Mouse (Mus musculus): ENCODE data around the gene Pum3. TPM values are rescaled to one million over a fixed set of nuclear protein-coding genes. Genes with fewer than 3 reads are reported as not detected.
A peak's percentile ranks its signal among the peaks of the same experiment; 100 is the strongest.
"Not testable (repeated sequence)": the region's sequence is repeated elsewhere in the genome, so short reads cannot be mapped to it uniquely, and the experiment has no call there.

Gene Pum3
- total RNA-seq, 1 experiment from 2014 or later: 98.9 TPM

DNA sequence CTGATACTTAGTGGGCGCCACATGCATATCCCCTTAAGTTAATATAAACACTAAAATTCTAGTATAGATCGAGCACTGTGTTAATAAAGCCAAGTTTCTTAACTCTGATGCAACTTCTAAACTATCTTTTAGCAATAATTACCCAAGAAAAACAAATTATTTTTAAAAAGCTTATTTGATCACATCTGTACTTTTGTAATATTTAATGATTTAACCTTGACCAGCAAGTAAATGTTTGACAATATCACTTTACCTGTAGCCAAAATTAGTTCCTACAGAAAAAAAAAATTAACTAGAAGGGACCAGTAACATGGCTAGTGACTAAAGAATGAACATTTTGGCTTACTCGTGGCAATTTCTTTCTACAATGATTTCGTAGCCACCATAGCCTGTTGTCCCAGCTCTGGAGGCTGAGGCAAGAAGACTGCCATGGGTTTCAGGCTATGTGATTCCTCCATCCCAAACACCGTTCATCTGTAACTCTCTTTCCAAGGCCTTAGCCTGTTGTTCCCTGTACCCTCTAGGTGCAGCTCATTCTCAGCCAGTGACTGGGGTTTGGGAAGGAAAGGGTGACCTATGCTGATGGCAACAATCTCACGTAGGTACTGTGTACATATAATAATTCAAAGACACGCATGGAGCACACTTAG lies 35.2 kb downstream of the Pum3 start:
- no peak for DNase-seq

DNA sequence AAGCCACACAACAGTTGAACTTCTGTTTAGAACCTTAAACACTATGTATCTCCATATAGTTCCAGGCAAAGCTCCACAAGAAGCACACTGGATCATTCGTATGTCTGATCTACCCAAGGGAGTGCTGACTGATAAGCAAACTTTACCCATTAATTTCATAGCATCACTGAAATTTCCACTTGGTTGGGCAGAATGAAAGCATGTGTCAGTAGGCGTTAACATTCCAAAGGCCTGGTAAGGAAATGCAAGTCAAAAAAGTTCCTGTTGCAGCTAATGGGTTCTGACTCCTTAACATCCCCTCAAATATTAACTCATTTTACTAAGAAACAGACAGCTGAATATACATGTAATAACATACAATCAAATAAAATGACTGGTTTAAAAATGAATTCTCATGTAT lies 37.2 kb downstream of the Pum3 start:
- DNase-seq: no peak

DNA sequence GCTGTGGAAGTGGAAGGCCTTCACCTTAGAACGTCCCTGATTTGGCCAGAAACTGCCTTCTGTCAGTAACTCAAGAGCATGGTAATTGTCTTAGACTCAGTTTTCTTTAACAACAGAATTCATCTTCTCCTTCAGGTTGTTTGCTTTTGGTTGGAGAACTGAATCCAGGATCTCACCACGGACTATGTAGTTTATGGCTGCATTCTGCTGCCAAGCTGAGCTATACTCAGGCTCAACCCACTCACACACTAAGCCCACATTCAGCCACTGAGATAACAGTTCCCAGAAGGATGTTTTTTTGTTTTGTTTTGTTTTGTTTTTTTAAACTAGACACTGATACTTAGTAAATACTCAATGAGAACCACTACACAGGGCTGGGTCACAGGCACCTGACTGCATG lies 38.3 kb downstream of the Pum3 start:
- DNase-seq: no peak

DNA sequence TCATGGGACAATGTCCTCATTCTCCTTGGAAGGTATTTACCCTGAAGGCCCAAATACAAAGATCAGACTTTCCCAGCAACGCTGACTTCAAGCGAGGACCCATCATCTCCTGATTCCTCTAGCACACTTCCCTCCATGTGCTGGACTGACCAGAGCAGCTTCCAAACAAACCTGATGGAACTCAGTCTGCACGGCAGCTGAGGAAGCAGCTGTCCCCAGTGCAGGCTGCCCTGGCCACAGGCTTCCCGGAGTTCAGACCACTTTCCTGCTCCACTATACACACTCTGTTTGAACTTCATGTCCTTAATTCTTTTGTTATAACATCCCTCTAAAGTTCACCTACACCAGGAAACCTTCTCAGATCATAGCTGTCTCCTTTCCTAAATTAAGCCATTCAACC lies 40.1 kb downstream of the Pum3 start:
- not testable (repeated sequence) for DNase-seq

DNA sequence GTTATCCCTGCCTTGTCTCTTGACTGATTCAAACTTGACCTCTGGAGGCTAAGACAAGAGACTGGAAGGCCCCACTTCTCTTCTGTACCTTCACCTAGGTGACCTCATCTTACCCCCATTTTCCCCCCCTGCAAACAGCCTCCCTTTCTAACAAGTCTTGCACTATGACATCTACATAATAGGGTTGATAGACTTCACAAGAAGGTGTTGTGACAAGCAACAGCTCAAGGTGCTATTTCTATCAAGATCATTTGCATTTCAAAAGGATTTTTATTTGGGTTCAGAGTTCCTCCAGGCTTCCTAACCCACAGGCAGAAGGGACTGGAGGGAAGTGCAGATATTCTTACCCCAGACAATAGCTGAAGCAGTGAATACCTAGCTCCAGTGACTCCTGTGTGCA lies 44.3 kb downstream of the Pum3 start:
- no peak for DNase-seq

DNA sequence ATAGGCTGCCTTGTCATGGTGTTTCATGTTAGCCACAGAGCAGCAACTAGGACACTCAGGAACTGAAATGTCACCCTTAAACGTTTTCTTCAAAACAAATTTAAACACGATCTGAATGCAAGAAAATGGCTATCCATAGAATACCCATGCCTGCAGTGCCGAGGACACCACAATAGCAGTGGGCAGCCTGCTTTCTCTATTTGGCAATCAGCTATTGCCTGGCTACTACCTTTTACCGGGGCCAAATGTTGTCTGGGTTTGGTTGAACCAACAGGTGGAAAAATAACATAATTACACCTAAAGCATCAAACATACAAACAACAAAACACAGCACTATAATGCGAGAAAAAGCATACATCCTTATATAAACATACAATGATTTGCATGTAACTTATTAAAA lies 46.4 kb downstream of the Pum3 start:
- no peak for DNase-seq

DNA sequence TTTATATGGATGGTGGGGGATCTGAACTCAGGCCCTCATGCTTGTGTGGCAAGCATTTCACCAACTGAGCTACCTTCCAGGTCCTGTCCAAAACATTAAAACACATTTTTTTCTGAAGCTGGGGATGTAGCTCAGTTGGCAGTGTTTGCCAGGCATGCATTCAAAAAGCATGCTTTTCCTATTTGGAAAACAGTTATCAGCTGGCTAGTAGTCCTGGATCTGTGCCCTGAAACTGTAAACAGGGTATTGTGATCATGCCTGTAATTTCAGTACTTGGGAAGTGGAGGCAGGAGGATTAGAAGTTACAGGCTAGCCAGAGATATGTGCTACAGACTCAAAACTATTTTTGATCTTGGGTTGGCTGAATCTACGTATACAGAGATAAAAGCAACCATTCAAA lies 47.5 kb downstream of the Pum3 start:
- DNase-seq: no peak

DNA sequence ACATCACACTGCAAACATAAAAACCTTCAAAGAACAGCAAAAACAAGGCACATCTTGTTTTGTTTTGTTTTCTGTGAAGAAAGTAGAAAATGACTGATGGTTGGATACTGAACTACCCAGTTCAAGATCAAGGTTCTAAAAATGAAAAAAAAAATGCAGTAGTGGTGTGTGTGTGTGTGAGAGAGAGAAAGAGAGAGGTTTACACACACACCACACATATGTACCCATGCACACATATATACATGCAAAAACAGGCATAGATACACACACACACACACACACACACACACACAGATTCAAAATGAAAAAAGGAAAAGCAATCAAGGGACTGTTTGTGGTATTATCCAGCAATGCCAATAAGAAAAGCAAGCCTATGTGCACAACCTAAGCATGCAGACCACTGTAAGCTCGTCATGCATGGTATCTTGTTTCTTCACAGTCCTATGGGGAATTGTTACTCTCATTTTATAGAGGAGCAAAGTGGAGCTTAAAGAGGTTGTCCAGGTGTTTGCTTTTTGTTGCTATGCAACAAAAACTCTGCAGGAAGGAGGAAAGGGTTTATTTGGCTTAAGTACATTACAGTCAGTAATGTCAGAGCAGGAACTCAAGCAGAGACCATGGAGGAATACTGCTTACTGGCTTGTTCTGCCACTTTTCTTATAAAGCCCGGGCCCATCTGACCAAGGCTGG lies 49.8 kb downstream of the Pum3 start:
- DNase-seq: no peak

DNA sequence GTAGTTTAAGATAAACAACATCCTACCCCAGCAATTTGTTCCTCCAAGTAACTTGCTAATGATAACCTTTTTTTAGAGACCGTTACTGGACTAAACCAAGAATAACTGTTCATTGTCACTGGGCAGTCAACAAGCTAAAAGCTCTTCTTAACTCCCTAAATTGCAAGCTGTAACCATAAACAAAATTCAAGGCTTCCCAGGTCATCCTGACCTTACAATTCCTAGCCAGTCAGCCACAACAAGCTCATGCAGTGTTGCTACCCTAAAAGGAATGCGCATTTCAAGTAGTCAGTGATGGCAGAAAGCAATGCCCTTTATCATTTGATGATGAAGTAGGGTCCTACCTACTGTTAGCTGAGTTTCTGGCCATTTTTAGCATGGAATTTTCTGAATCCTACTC lies 58.8 kb downstream of the Pum3 start:
- no peak for DNase-seq

DNA sequence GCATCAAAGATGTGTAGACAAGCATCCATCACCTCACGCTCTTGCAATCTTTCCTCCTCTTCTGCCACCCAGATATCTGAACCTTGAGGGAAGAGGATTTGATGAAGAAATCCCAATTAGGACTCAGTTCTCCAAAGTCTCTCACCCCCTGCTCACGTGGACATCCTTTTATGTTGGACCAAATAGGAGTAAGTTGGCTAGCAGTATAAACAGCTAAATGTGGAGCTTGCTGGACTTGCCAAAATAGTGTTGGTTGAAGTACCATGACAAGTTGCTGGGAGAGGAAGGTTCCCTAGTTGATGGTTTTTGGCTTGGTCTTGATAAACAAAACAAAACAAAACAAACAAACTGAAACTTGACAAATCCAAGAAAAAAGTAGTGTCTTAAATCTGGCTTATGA lies 59.5 kb downstream of the Pum3 start:
- DNase-seq: no peak

DNA sequence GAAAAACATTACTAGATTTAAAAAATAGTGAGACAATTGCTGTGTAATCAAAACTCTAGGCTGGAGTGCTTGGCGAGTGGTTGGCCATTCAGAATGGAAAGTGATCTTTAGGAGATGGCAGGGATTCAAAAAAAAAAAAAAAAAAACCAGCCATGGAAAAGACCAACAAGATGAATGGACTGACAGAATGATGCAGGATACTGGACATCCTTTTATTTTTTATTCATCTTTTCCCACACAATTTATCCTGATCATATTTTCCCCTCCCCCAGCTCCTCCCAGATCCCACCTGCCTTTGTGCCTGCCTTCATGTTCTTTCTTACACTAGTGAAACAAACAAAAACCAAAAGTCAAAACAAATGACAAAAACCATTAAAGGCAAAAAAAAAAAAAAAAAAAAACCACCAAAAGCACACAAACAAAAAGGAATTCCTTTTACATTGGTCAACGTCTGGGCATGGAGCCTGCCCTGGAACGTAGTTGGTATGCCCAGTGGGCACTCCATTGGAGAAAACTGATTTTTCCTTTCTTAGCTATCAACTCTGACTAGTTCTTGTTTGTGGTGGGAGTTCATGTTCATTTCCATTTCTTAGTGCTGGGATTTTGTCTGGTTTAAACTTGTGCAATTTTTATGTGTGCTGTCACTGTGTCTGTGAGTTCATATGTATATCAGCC lies 60.0 kb downstream of the Pum3 start:
- peak; percentile 33 for DNase-seq

DNA sequence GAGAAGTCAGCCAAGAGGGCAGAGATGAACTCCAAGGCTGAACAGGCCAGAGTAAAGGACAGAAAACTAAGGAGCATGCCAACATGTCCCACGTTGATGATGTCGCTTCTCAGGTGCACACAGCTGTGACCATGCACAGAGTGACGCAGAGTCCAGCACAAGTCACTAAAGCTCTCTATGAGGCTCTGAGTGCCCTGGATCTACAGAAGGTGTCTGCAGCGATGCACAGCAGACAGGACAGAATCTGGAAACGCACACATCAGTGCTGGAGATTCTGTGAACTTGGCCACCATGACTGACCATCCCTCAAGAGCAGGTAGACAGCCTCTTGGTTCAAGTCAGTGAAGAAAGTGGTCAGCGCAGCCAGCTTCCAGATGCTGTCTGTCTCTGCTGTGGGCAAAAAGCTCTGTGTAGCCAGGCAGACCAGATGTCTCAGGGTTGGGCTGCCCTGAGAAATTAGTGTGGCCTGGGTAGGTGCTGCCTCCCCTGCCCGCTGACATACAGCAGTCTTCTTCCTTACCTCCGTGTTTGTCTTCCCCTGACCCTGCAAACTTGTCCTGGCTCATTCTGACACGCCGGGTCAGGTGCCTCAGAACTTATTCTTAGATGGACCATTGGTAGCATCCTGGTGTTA lies 63.4 kb downstream of the Pum3 start:
- DNase-seq: no peak

DNA sequence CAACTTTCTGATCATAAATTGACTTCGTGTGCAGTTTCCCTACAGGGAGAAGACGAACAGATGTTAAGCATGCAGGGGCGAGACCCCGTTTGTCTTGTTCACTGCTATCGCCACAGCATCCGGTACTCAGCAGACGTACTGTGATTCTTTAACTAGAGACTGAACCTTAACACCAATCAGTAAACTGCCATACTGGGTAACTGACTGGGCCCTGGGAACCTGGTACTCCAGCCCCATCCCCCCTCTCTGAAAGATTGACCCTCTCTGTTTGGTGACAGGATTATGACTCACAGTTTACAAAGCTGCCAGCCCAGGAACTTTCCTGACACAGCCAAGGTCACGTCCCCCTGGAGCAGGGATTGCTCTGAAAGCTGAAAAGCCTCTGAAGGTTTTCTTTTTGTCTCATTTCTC lies 65.1 kb downstream of the Pum3 start:
- peak; percentile 91 for DNase-seq

DNA sequence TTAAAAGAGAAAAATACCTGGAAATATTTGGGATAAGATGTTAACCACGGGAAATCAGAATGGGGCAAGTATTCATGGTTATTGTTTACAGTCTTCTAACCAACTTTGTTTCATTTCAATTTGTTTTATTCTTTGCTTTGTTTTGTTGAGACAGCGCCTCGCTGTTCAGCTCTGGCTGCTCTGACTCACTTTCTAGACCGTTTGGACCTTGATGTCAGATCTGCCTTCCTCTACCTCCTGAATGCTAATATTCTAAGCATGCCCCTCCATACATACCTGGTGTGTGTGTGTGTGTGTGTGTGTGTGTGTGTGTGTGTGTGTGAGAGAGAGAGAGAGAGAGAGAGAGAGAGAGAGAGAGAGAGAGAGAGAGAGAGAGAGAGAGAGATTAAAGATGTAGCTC lies 65.7 kb downstream of the Pum3 start:
- peak; percentile 9 for DNase-seq

DNA sequence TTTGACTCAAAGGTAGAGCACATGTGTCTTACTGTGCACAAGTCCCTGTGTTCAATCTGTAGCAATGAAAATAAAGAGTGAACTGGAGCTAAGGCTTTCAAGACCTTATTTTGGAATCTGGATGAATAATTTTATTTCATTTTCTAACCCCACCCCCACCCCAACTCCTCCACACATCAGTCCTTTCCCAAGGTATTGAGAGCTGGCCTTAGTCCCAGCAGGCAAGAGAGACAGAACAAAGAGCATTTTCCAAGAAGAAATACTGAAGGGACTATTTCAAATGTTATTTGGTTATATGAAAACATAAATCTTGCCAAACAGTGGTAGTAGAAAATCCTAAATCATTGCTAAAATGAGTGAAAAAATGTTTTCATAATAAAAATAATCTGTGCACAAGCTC lies 69.2 kb downstream of the Pum3 start:
- DNase-seq: no peak

DNA sequence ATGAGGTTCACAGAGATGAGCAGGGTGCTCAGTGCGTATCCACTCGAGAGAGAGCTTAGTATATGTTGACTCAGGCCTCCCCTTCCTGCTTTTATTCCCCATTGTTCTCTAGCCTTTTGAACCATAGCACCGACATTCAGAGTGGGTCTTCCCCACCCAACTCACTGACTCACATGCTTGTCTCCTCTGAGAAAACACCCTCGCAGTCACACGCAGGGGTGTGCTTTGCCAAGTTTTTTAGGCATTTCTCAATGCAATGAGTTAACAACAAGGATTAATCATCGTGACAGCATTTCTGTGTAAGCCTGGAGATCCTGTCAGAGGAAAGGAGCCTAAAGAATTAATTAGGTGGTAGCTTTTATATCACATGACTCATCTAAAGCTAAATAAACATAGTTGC lies 77.9 kb downstream of the Pum3 start:
- peak; percentile 44 for DNase-seq

DNA sequence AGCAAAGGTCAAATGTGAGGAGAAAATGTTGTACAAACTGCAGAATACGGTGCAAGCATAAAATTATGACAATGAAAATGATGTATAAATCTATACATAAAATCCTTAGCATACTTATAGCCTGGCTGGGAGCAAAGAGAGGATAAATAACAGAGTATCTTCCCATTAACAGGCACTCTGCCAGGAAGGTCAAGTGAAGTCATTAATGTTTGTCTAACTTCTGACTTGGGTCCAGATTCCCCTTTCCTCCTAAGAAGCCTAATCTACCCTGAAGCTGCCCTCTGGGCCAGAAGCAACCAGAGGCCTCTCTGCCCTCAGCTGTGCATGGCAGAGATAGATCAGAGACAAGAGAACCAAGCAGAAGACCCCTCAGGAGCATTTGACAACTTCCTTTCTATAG lies 83.1 kb downstream of the Pum3 start:
- DNase-seq: no peak

Other genes starting within 250 kb of the Pum3 start
- gene Vldlr, start 213.3 kb downstream of the Pum3 start, total RNA-seq (2021): 46.5 and 53.1 TPM in 2 replicates
- gene Kcnv2, start 107.2 kb downstream of the Pum3 start, total RNA-seq (2021): 0.07 and 0.11 TPM in 2 replicates